ENCODE assay signal across 17 mouse cellular contexts in the genomic region with DNA sequence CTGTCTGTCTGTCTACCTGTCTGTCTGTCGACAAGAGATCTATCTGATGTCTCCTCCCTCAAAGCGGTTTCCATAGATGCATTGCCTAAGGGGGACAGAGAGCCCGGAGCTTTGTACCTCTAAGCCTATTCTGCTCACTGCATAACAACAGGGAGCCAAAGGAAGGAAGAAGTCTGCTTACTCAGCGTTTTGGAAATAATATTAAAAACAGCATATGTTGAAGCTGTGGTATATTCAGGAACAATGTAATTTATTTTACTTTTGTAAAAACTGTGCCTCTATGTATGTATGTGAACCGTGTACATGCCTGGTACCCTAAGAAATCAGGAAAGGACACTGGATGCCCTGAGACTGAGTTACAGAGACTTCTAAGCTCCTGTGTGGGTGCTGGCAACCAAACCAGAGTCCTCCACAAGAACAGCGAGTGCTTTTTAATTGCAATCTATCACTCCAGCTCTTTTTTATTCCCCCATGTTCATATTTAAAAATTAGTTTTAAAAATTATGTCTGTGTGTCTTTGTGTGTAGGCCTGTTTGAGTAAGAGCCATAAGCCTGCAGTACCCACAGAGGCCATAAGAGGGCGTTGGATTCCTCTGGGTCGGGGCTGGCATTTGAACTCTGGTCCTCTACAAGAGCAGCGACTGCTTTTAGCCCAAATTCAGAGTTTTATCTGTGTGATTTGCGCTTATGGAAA. TPM values are rescaled to one million over a fixed set of nuclear protein-coding genes. Genes with fewer than 3 reads are reported as not detected.
A peak's percentile ranks its signal among the peaks of the same experiment; 100 is the strongest.
DNase-seq lines count a peak whose midpoint lies in the region; ATAC-seq and TF ChIP-seq lines count a peak whose summit lies in the region.
"Had no signal": no experiment of that assay in that cellular context is flagged by ENCODE, and none has a peak within 500 bp of the region (broad histone marks: within the 10 kb centered on the region; RNA-seq: fewer than 3 reads in every experiment).

No protein-coding gene starts in this region.

- H3K79me2 ChIP-seq in heart, adult 2 months (replicated peaks; ENCODE audit: control insufficient read depth, insufficient read depth, low read length): no peaks in the 10 kb centered on the region
- no peaks in the 10 kb centered on the region for H3K79me2 ChIP-seq in liver, adult 2 months (ENCODE audit: control insufficient read depth, insufficient read depth, low read length)

- H3K4me3 ChIP-seq in heart, adult 2 months: no peak overlapping the region
- no peak overlapping the region for H3K4me3 ChIP-seq in midbrain, postnatal 0 days (ENCODE audit: low read depth, low read length)
- no peak overlapping the region for H3K4me3 ChIP-seq in midbrain, embryonic 15.5 days
- no peak overlapping the region for H3K4me3 ChIP-seq in liver, adult 2 months (ENCODE audit: insufficient read depth, low read depth, low read length)
- H3K4me3 ChIP-seq in neural tube, embryonic 15.5 days (replicated peaks): no peak overlapping the region
- H3K4me3 ChIP-seq in forebrain, embryonic 12.5 days (replicated peaks): no peak overlapping the region
- H3K4me3 ChIP-seq: forebrain, embryonic 13.5 days; heart, embryonic 12.5 days; hindbrain, embryonic 12.5 days; midbrain, embryonic 13.5 days had no signal

- TF ChIP-seq CTCF in heart, adult 2 months (IDR thresholded peaks at IDR 0.05): 0 out of 2 replicates have a peak, but pooled peaks have one; percentile 6
- TF ChIP-seq CTCF in midbrain, postnatal 0 days (IDR thresholded peaks at IDR 0.05): peak; percentile 39
- TF ChIP-seq CTCF in liver, adult 2 months (IDR thresholded peaks at IDR 0.05; ENCODE audit: low read depth, low read length): peak; percentile 30; the same call in 1 of the 2 replicates

- no peak for ATAC-seq in midbrain, postnatal 0 days (ENCODE audit: low FRiP score)
- no peak for ATAC-seq in midbrain, embryonic 15.5 days (replicated peaks)
- no peak for ATAC-seq in neural tube, embryonic 15.5 days (ENCODE audit: low FRiP score)
- no peak for ATAC-seq in forebrain, embryonic 12.5 days (ENCODE audit: low FRiP score)
- ATAC-seq: forebrain, embryonic 13.5 days; midbrain, embryonic 13.5 days had no signal

- WGBS in heart, adult 2 months: 82% methylated on average over 10 of the region's 10 CpGs
- WGBS in midbrain, postnatal 0 days: 83% methylated on average over 10 of the region's 10 CpGs
- 83% methylated on average over 10 of the region's 10 CpGs for WGBS in midbrain, embryonic 15.5 days
- WGBS in liver, adult 2 months: 86% methylated on average over 10 of the region's 10 CpGs
- 84% methylated on average over 10 of the region's 10 CpGs for WGBS in neural tube, embryonic 15.5 days
- WGBS in forebrain, embryonic 12.5 days: 88% methylated on average over 10 of the region's 10 CpGs

- no peak overlapping the region for H3K27ac ChIP-seq in heart, adult 2 months
- no peak overlapping the region for H3K27ac ChIP-seq in midbrain, postnatal 0 days (ENCODE audit: low read depth, low read length)
- H3K27ac ChIP-seq in midbrain, embryonic 15.5 days: no peak overlapping the region
- no peak overlapping the region for H3K27ac ChIP-seq in liver, adult 2 months (replicated peaks; ENCODE audit: insufficient read depth, low read depth, low read length)
- no peak overlapping the region for H3K27ac ChIP-seq in neural tube, embryonic 15.5 days (replicated peaks)
- H3K27ac ChIP-seq in forebrain, embryonic 12.5 days: no peak overlapping the region
- H3K27ac ChIP-seq: forebrain, embryonic 13.5 days; hindbrain, embryonic 12.5 days; midbrain, embryonic 13.5 days had no signal

- no peaks in the 10 kb centered on the region for H3K27me3 ChIP-seq in heart, adult 2 months (ENCODE audit: control insufficient read depth, insufficient read depth, low read length)
- H3K27me3 ChIP-seq in midbrain, postnatal 0 days (ENCODE audit: insufficient read depth, low read length): no peaks in the 10 kb centered on the region
- H3K27me3 ChIP-seq in midbrain, embryonic 15.5 days (replicated peaks): no peaks in the 10 kb centered on the region
- no peaks in the 10 kb centered on the region for H3K27me3 ChIP-seq in liver, adult 2 months (ENCODE audit: control insufficient read depth, insufficient read depth, low read length)
- H3K27me3 ChIP-seq in neural tube, embryonic 15.5 days (replicated peaks): no peaks in the 10 kb centered on the region
- H3K27me3 ChIP-seq in forebrain, embryonic 12.5 days: no peaks in the 10 kb centered on the region
- H3K27me3 ChIP-seq: forebrain, embryonic 13.5 days; heart, embryonic 12.5 days; hindbrain, embryonic 12.5 days; midbrain, embryonic 13.5 days had no signal

- intact Hi-C loops in heart, adult 2 months (cut with DNase I): no loop called here

- H3K36me3 ChIP-seq in heart, adult 2 months (ENCODE audit: control insufficient read depth, insufficient read depth, low read length): no peaks in the 10 kb centered on the region
- H3K36me3 ChIP-seq in midbrain, postnatal 0 days (ENCODE audit: insufficient read depth, low read length): no peaks in the 10 kb centered on the region
- H3K36me3 ChIP-seq in midbrain, embryonic 15.5 days (replicated peaks): no peaks in the 10 kb centered on the region
- H3K36me3 ChIP-seq in liver, adult 2 months (ENCODE audit: control insufficient read depth, insufficient read depth, low read length): peaks cover 10% of the 10 kb centered on the region; the same call in 1 of the 2 replicates
- no peaks in the 10 kb centered on the region for H3K36me3 ChIP-seq in neural tube, embryonic 15.5 days
- no peaks in the 10 kb centered on the region for H3K36me3 ChIP-seq in forebrain, embryonic 12.5 days (replicated peaks)
- H3K36me3 ChIP-seq: hindbrain, embryonic 12.5 days; midbrain, embryonic 13.5 days had no signal

- TF ChIP-seq EP300 in heart, adult 2 months (IDR thresholded peaks at IDR 0.05; ENCODE audit: insufficient read depth, low read depth, low read length): no peak

- H3K4me1 ChIP-seq in heart, adult 2 months (ENCODE audit: control insufficient read depth, insufficient read depth, low read length): no peaks in the 10 kb centered on the region
- no peaks in the 10 kb centered on the region for H3K4me1 ChIP-seq in midbrain, postnatal 0 days (ENCODE audit: insufficient read depth, low read length)
- peaks cover 8% of the 10 kb centered on the region; the same call in 1 of the 2 replicates for H3K4me1 ChIP-seq in midbrain, embryonic 15.5 days
- H3K4me1 ChIP-seq in liver, adult 2 months (ENCODE audit: control insufficient read depth, insufficient read depth, low read length): no peaks in the 10 kb centered on the region
- no peaks in the 10 kb centered on the region for H3K4me1 ChIP-seq in neural tube, embryonic 15.5 days
- peaks cover 10% of the 10 kb centered on the region for H3K4me1 ChIP-seq in forebrain, embryonic 12.5 days
- H3K4me1 ChIP-seq: forebrain, embryonic 13.5 days; hindbrain, embryonic 12.5 days had no signal

- no peak for TF ChIP-seq POLR2A in heart, adult 2 months (IDR thresholded peaks at IDR 0.05; ENCODE audit: insufficient read depth, low read depth, low read length)
- no peak for TF ChIP-seq POLR2A in liver, adult 2 months (IDR thresholded peaks at IDR 0.05; ENCODE audit: extremely low read depth, insufficient read depth, low read length)

- H3K9ac ChIP-seq in heart, adult 2 months (ENCODE audit: low read depth, low read length): no peak overlapping the region
- no peak overlapping the region for H3K9ac ChIP-seq in midbrain, postnatal 0 days (replicated peaks; ENCODE audit: low read length, poor library complexity, severe bottlenecking)
- H3K9ac ChIP-seq in midbrain, embryonic 15.5 days: no peak overlapping the region
- H3K9ac ChIP-seq in liver, adult 2 months (ENCODE audit: low read depth, low read length): no peak overlapping the region
- H3K9ac ChIP-seq in neural tube, embryonic 15.5 days (replicated peaks): no peak overlapping the region
- H3K9ac ChIP-seq in forebrain, embryonic 12.5 days: no peak overlapping the region
- H3K9ac ChIP-seq: forebrain, embryonic 13.5 days; heart, embryonic 12.5 days; hindbrain, embryonic 12.5 days; midbrain, embryonic 13.5 days had no signal

- no peak for DNase-seq in heart, adult 2 months
- DNase-seq in heart, adult 11 months: no peak
- DNase-seq in midbrain, postnatal 0 days (ENCODE audit: low spot score): no peak
- no peak for DNase-seq in liver, adult 2 months (ENCODE audit: extremely low read depth, low read depth, low spot score)
- no peak for DNase-seq in spleen, postnatal 4 days (ENCODE audit: low spot score in 2 of 2)
- DNase-seq: adrenal gland, postnatal 36 days; cerebellum, postnatal 10 days; kidney, postnatal 25 days; lung, adult 2 months; right cerebral cortex, postnatal 25 days had no signal

- H3K4me2 ChIP-seq in midbrain, postnatal 0 days (ENCODE audit: low read depth, low read length, poor library complexity, severe bottlenecking): no peak overlapping the region
- H3K4me2 ChIP-seq in midbrain, embryonic 15.5 days: no peak overlapping the region
- H3K4me2 ChIP-seq in neural tube, embryonic 15.5 days: no peak overlapping the region
- no peak overlapping the region for H3K4me2 ChIP-seq in forebrain, embryonic 12.5 days
- H3K4me2 ChIP-seq: forebrain, embryonic 13.5 days; hindbrain, embryonic 12.5 days; midbrain, embryonic 13.5 days had no signal

- H3K9me3 ChIP-seq in midbrain, postnatal 0 days (ENCODE audit: low read length): no peaks in the 10 kb centered on the region
- no peaks in the 10 kb centered on the region for H3K9me3 ChIP-seq in midbrain, embryonic 15.5 days
- no peaks in the 10 kb centered on the region for H3K9me3 ChIP-seq in neural tube, embryonic 15.5 days (replicated peaks)
- no peaks in the 10 kb centered on the region for H3K9me3 ChIP-seq in forebrain, embryonic 12.5 days
- H3K9me3 ChIP-seq: heart, embryonic 12.5 days; hindbrain, embryonic 12.5 days; midbrain, embryonic 13.5 days had no signal

RNA-seq across cellular contexts. Expression of a gene that starts 28.7 kb away (rescaled TPM):
- total RNA-seq in heart, adult 2 months (2021): 1 to 10 TPM; 5.3 to 7.1 TPM
- 2.8 and 4.6 TPM in 2 replicates for polyA plus RNA-seq in heart, adult 2 months (2012; rRNA removed)
- 17.9 and 19.7 TPM in 2 replicates for total RNA-seq in midbrain, postnatal 0 days (2014; rRNA removed)
- polyA plus RNA-seq in midbrain, postnatal 0 days (2015; fragmentation: Nextera tagmentation; extraction: Ambion mirVana): 12.0 and 12.6 TPM in 2 replicates
- 9.5 and 12.2 TPM in 2 replicates for polyA plus RNA-seq in midbrain, embryonic 15.5 days (2015; fragmentation: Nextera tagmentation; extraction: Ambion mirVana)
- total RNA-seq in liver, adult 2 months (2014; rRNA removed): 30.0 and 32.5 TPM in 2 replicates
- polyA plus RNA-seq in liver, adult 2 months (2012; rRNA removed): 14.0 and 17.2 TPM in 2 replicates
- polyA plus RNA-seq in neural tube, embryonic 15.5 days (2015; fragmentation: Nextera tagmentation; extraction: Ambion mirVana): 11.1 and 15.4 TPM in 2 replicates
- polyA plus RNA-seq in forebrain, embryonic 12.5 days (2016; fragmentation: Nextera tagmentation; extraction: Ambion mirVana): 11.0 and 13.2 TPM in 2 replicates
